Mouse (Mus musculus) stomach, embryonic 15.5 days (tissue): ENCODE measurements around the gene Prickle1. TPM values are rescaled to one million over a fixed set of nuclear protein-coding genes. Genes with fewer than 3 reads are reported as not detected.
A peak's percentile ranks its signal among the peaks of the same experiment; 100 is the strongest.

Experiments used
- ATAC-seq: fragments of 200-750 bp; cut with Nextera tagmentation; 2 replicates; pipeline ENCODE4 v1.8.0; 2017; ENCODE audit warnings: low read depth, moderate number of reproducible peaks, moderate TSS enrichment; ENCODE audit not compliant: insufficient read depth, low FRiP score
- H3K27ac ChIP-seq: fragments of 300-500 bp; sonication (generic); 2 replicates; pipeline ENCODE4 v1.5.1; 2015; ENCODE audit warnings: mild to moderate bottlenecking, inconsistent platforms
- H3K27me3 ChIP-seq: fragments of 300-500 bp; sonication (generic); replicated peaks from 2 replicates; pipeline ENCODE4 v1.6.1; 2015; ENCODE audit warnings: inconsistent platforms
- H3K36me3 ChIP-seq: fragments of 300-500 bp; sonication (generic); 2 replicates; pipeline ENCODE4 v1.6.1; 2015; ENCODE audit warnings: inconsistent platforms
- H3K4me1 ChIP-seq: fragments of 300-500 bp; sonication (generic); 2 replicates; pipeline ENCODE4 v1.6.1; 2015; ENCODE audit warnings: inconsistent platforms
- H3K4me2 ChIP-seq: fragments of 300-500 bp; sonication (generic); 2 replicates; pipeline ENCODE4 v1.6.1; 2015; ENCODE audit warnings: mild to moderate bottlenecking, inconsistent platforms
- H3K4me3 ChIP-seq: fragments of 300-500 bp; sonication (generic); replicated peaks from 2 replicates; pipeline ENCODE4 v1.5.1; 2015; ENCODE audit warnings: inconsistent platforms
- H3K9ac ChIP-seq: fragments of 300-500 bp; sonication (generic); 2 replicates; pipeline ENCODE4 v1.6.1; 2015; ENCODE audit warnings: inconsistent platforms
- H3K9me3 ChIP-seq: fragments of 300-500 bp; sonication (generic); 2 replicates; pipeline ENCODE4 v1.6.1; 2016; ENCODE audit warnings: inconsistent platforms
- WGBS: fragments of 180-500 bp; shearing (Covaris S2); methylation state at CpG from one replicate; pipeline ENCODE4 v1.1.7; 2015; 5-methylcytosine and 5-hydroxymethylcytosine counted together
- polyA plus RNA-seq: library from polyadenylated mRNA; unstranded; fragments of >200 nt; fragmentation: Nextera tagmentation; extraction: Ambion mirVana; gene quantifications from 2 replicates; pipeline ENCODE4 v1.2.1, GENCODE M21; 2015

Gene Prickle1
- 22.1 and 23.0 TPM in 2 replicates for polyA plus RNA-seq

GRCm38 (mm10) chr15:93595746-93596145 lies at the start of gene Prickle1:
Prickle1 (minus strand) TSS chr15:93595891.
- Histone ChIP-seq H3K4me1 (peaks cover 19% of the 10 kb centered on the region), H3K4me2 (peak within 1 kb of the TSS; percentile 92), H3K27me3 (no peaks in the 10 kb centered on the region), H3K27ac (peak within 1 kb of the TSS; percentile 88), H3K9ac (peak within 1 kb of the TSS; percentile 91), H3K4me3 (peak within 1 kb of the TSS; percentile 93), H3K9me3 (no peaks in the 10 kb centered on the region), H3K36me3 (no peaks in the 10 kb centered on the region)
- WGBS = 0% methylated on average over 53 of the region's 60 CpGs
- ATAC-seq = peak; percentile 93

- Histone ChIP-seq H3K9ac (no peak overlapping the region), H3K36me3 (no peaks in the 10 kb centered on the region), H3K4me3 (no peak overlapping the region), H3K4me1 (no peaks in the 10 kb centered on the region), H3K27me3 (no peaks in the 10 kb centered on the region), H3K9me3 (no peaks in the 10 kb centered on the region), H3K4me2 (no peak overlapping the region), H3K27ac (no peak overlapping the region)
- 56% methylated on average over 2 of the region's 2 CpGs for WGBS
- no peak for ATAC-seq
Observed at GRCm38 (mm10) chr15:93640221-93640620, 44.5 kb upstream of the Prickle1 start.

- no peak overlapping the region for H3K4me2 ChIP-seq
- no peaks in the 10 kb centered on the region for H3K9me3 ChIP-seq
- no peaks in the 10 kb centered on the region for H3K36me3 ChIP-seq
- H3K4me1 ChIP-seq = no peaks in the 10 kb centered on the region
- ATAC-seq = no peak
- no peak overlapping the region for H3K27ac ChIP-seq
- H3K4me3 ChIP-seq = no peak overlapping the region
- 67% methylated on average over 7 of the region's 7 CpGs for WGBS
- no peaks in the 10 kb centered on the region for H3K27me3 ChIP-seq
- H3K9ac ChIP-seq = no peak overlapping the region
Observed at GRCm38 (mm10) chr15:93636976-93637375, 41.3 kb upstream of the Prickle1 start.

- no peaks in the 10 kb centered on the region for H3K36me3 ChIP-seq
- H3K4me2 ChIP-seq = no peak overlapping the region
- H3K4me3 ChIP-seq = no peak overlapping the region
- H3K27ac ChIP-seq = no peak overlapping the region
- H3K9ac ChIP-seq = no peak overlapping the region
- no peaks in the 10 kb centered on the region for H3K9me3 ChIP-seq
- H3K27me3 ChIP-seq = no peaks in the 10 kb centered on the region
- 48% methylated on average over 4 of the region's 4 CpGs for WGBS
- H3K4me1 ChIP-seq = peaks cover under 1% of the 10 kb centered on the region; the same call in 1 of the 2 replicates
- no peak for ATAC-seq
Observed at GRCm38 (mm10) chr15:93635603-93636002, 39.9 kb upstream of the Prickle1 start.

- 79% methylated on average over 5 of the region's 5 CpGs for WGBS
- Histone ChIP-seq H3K4me2 (no peak overlapping the region), H3K36me3 (no peaks in the 10 kb centered on the region), H3K4me3 (no peak overlapping the region), H3K9ac (no peak overlapping the region), H3K27ac (no peak overlapping the region), H3K4me1 (peaks cover 3% of the 10 kb centered on the region; the same call in 1 of the 2 replicates), H3K9me3 (no peaks in the 10 kb centered on the region), H3K27me3 (no peaks in the 10 kb centered on the region)
- no peak for ATAC-seq
Observed at GRCm38 (mm10) chr15:93634536-93634935, 38.8 kb upstream of the Prickle1 start.

GRCm38 (mm10) chr15:93630001-93630541 lies 34.4 kb upstream of the Prickle1 start:
- no peak for ATAC-seq
- Histone ChIP-seq H3K27ac (no peak overlapping the region), H3K4me3 (no peak overlapping the region), H3K4me2 (no peak overlapping the region), H3K27me3 (no peaks in the 10 kb centered on the region), H3K9ac (no peak overlapping the region), H3K9me3 (no peaks in the 10 kb centered on the region), H3K36me3 (no peaks in the 10 kb centered on the region), H3K4me1 (peaks cover 3% of the 10 kb centered on the region; the same call in 1 of the 2 replicates)
- WGBS = 52% methylated on average over 14 of the region's 14 CpGs

- no peaks in the 10 kb centered on the region for H3K9me3 ChIP-seq
- no peak overlapping the region for H3K4me3 ChIP-seq
- H3K4me2 ChIP-seq = no peak overlapping the region
- H3K27ac ChIP-seq = no peak overlapping the region
- WGBS = 88% methylated on average over 9 of the region's 9 CpGs
- no peaks in the 10 kb centered on the region for H3K27me3 ChIP-seq
- H3K4me1 ChIP-seq = peaks cover 3% of the 10 kb centered on the region; the same call in 1 of the 2 replicates
- H3K36me3 ChIP-seq = no peaks in the 10 kb centered on the region
- no peak for ATAC-seq
- no peak overlapping the region for H3K9ac ChIP-seq
Observed at GRCm38 (mm10) chr15:93629201-93629600, 33.5 kb upstream of the Prickle1 start.

- H3K9me3 ChIP-seq = no peaks in the 10 kb centered on the region
- no peak overlapping the region for H3K4me3 ChIP-seq
- H3K27ac ChIP-seq = no peak overlapping the region
- peaks cover 3% of the 10 kb centered on the region; the same call in 1 of the 2 replicates for H3K4me1 ChIP-seq
- WGBS = 61% methylated on average over 21 of the region's 21 CpGs
- no peaks in the 10 kb centered on the region for H3K36me3 ChIP-seq
- ATAC-seq = no peak; the same call in 1 of the 2 replicates
- H3K9ac ChIP-seq = no peak overlapping the region
- no peak overlapping the region; the same call in 1 of the 2 replicates for H3K4me2 ChIP-seq
- no peaks in the 10 kb centered on the region for H3K27me3 ChIP-seq
Observed at GRCm38 (mm10) chr15:93627836-93628797, 32.4 kb upstream of the Prickle1 start.

- 52% methylated on average over 4 of the region's 4 CpGs for WGBS
- H3K4me2 ChIP-seq = no peak overlapping the region
- no peak overlapping the region for H3K27ac ChIP-seq
- H3K4me3 ChIP-seq = no peak overlapping the region
- H3K4me1 ChIP-seq = no peaks in the 10 kb centered on the region
- no peaks in the 10 kb centered on the region for H3K36me3 ChIP-seq
- no peak for ATAC-seq
- H3K9me3 ChIP-seq = no peaks in the 10 kb centered on the region
- no peaks in the 10 kb centered on the region for H3K27me3 ChIP-seq
- H3K9ac ChIP-seq = no peak overlapping the region
Observed at GRCm38 (mm10) chr15:93619551-93619950, 23.9 kb upstream of the Prickle1 start.

- Histone ChIP-seq H3K27me3 (no peaks in the 10 kb centered on the region), H3K36me3 (no peaks in the 10 kb centered on the region), H3K4me2 (no peak overlapping the region), H3K27ac (no peak overlapping the region), H3K4me3 (no peak overlapping the region), H3K9me3 (no peaks in the 10 kb centered on the region), H3K4me1 (no peaks in the 10 kb centered on the region), H3K9ac (no peak overlapping the region)
- no peak for ATAC-seq
- 49% methylated on average over 6 of the region's 6 CpGs for WGBS
Observed at GRCm38 (mm10) chr15:93618442-93619150, 22.9 kb upstream of the Prickle1 start.

- no peak for ATAC-seq
- H3K36me3 ChIP-seq = no peaks in the 10 kb centered on the region
- no peak overlapping the region for H3K4me3 ChIP-seq
- H3K9ac ChIP-seq = no peak overlapping the region
- 93% methylated on average over 4 of the region's 4 CpGs for WGBS
- H3K9me3 ChIP-seq = no peaks in the 10 kb centered on the region
- no peak overlapping the region for H3K4me2 ChIP-seq
- no peak overlapping the region for H3K27ac ChIP-seq
- H3K27me3 ChIP-seq = no peaks in the 10 kb centered on the region
- no peaks in the 10 kb centered on the region for H3K4me1 ChIP-seq
Observed at GRCm38 (mm10) chr15:93616277-93616676, 20.6 kb upstream of the Prickle1 start.
